Mouse (Mus musculus) bone marrow, adult 2 months (tissue): ENCODE data around the gene Coro1a. TPM values are rescaled to one million over a fixed set of nuclear protein-coding genes. Genes with fewer than 3 reads are reported as not detected.
A peak's percentile ranks its signal among the peaks of the same experiment; 100 is the strongest.

ENCODE experiments used
- H3K27ac ChIP-seq: fragments of 200-500 bp; 2 replicates; pipeline ENCODE4 v1.5.1; 2012; ENCODE audit warnings: low read depth, mild to moderate bottlenecking, control low read depth, inconsistent platforms, low read length; ENCODE audit not compliant: control insufficient read depth, poor library complexity, insufficient read depth
- H3K4me1 ChIP-seq: fragments of 200-500 bp; 2 replicates; pipeline ENCODE4 v1.6.1; 2011; ENCODE audit warnings: low read length; ENCODE audit not compliant: control insufficient read depth, insufficient read depth
- H3K4me3 ChIP-seq: fragments of 200-500 bp; replicated peaks from 2 replicates; pipeline ENCODE3; 2011; ENCODE audit warnings: mild to moderate bottlenecking, low read depth, low read length, control low read depth; ENCODE audit not compliant: control insufficient read depth
- CTCF ChIP-seq: fragments of 200-500 bp; IDR thresholded peaks from 2 replicates; pipeline ENCODE4 v1.5.1; 2011; ENCODE audit warnings: low read length, control low read depth; ENCODE audit not compliant: control insufficient read depth, insufficient read depth
- POLR2A ChIP-seq: fragments of 200-500 bp; IDR thresholded peaks from 2 replicates; pipeline ENCODE4 v1.6.1; 2011; ENCODE audit warnings: low read depth, mild to moderate bottlenecking, control low read depth, low read length, borderline replicate concordance; ENCODE audit not compliant: control insufficient read depth
- WGBS: fragments of 180-500 bp; shearing (Covaris S2); methylation state at CpG from one replicate; pipeline ENCODE4 v1.1.7; 2018; 5-methylcytosine and 5-hydroxymethylcytosine counted together
- polyA plus RNA-seq: library from polyadenylated mRNA; stranded (reverse); fragments of >200 nt; gene quantifications from 2 replicates; pipeline ENCODE4 v1.2.4, GENCODE M21; 2011; ENCODE audit warnings: low replicate concordance; ENCODE audit not compliant: missing spikeins, insufficient read depth, insufficient read length

The Coro1a gene
- polyA plus RNA-seq, 1 experiment, result 776 TPM

GRCm38 (mm10) chr7:126681221-126681620, 26.4 kb downstream of the Coro1a start:
- no peak overlapping the region for H3K4me3 ChIP-seq
- 93% methylated on average over 5 of the region's 5 CpGs for WGBS
- H3K4me1 ChIP-seq, result no peaks in the 10 kb centered on the region
- no peak overlapping the region for H3K27ac ChIP-seq
- TF ChIP-seq CTCF (no peak), POLR2A (no peak)

GRCm38 (mm10) chr7:126679683-126680082, 27.9 kb downstream of the Coro1a start:
- Histone ChIP-seq H3K4me3 (no peak overlapping the region), H3K4me1 (peaks cover 2% of the 10 kb centered on the region; the same call in 1 of the 2 replicates), H3K27ac (no peak overlapping the region)
- TF ChIP-seq POLR2A, result no peak
- TF ChIP-seq CTCF, result no peak
- WGBS, result 71% methylated on average over 5 of the region's 5 CpGs

- no peak for TF ChIP-seq POLR2A
- 84% methylated on average over 8 of the region's 8 CpGs for WGBS
- Histone ChIP-seq H3K4me3 (no peak overlapping the region), H3K4me1 (peaks cover 2% of the 10 kb centered on the region; the same call in 1 of the 2 replicates), H3K27ac (no peak overlapping the region)
Observed at GRCm38 (mm10) chr7:126678545-126679341, 28.8 kb downstream of the Coro1a start.

- no peak overlapping the region for H3K4me3 ChIP-seq
- no peak for TF ChIP-seq POLR2A
- TF ChIP-seq CTCF, result no peak
- H3K27ac ChIP-seq, result no peak overlapping the region
- peaks cover 2% of the 10 kb centered on the region; the same call in 1 of the 2 replicates for H3K4me1 ChIP-seq
- WGBS, result 46% methylated on average over 4 of the region's 4 CpGs
Observed at GRCm38 (mm10) chr7:126676631-126677220, 30.9 kb downstream of the Coro1a start.

GRCm38 (mm10) chr7:126676207-126676606, 31.4 kb downstream of the Coro1a start, which contains the start of gene Sult1a1:
Gene Sult1a1, minus strand, starts transcription at chr7:126676432.
- WGBS, result 69% methylated on average over 1 of the region's 1 CpGs
- no peak within 1 kb of the TSS for H3K4me3 ChIP-seq
- peaks cover 2% of the 10 kb centered on the region; the same call in 1 of the 2 replicates for H3K4me1 ChIP-seq
- H3K27ac ChIP-seq, result no peak within 1 kb of the TSS
- no peak for TF ChIP-seq POLR2A
- TF ChIP-seq CTCF, result no peak

- 80% methylated on average over 8 of the region's 8 CpGs for WGBS
- Histone ChIP-seq H3K4me3 (no peak overlapping the region), H3K27ac (no peak overlapping the region), H3K4me1 (peaks cover 2% of the 10 kb centered on the region; the same call in 1 of the 2 replicates)
- no peak for TF ChIP-seq CTCF
- no peak for TF ChIP-seq POLR2A
Observed at GRCm38 (mm10) chr7:126675104-126675503, 32.5 kb downstream of the Coro1a start.

- WGBS, result 93% methylated on average over 9 of the region's 9 CpGs
Observed at GRCm38 (mm10) chr7:126672111-126672510, 35.5 kb downstream of the Coro1a start.

GRCm38 (mm10) chr7:126670152-126670551, 37.4 kb downstream of the Coro1a start:
- H3K27ac ChIP-seq, result no peak overlapping the region
- peaks cover 7% of the 10 kb centered on the region; the same call in 1 of the 2 replicates for H3K4me1 ChIP-seq
- 73% methylated on average over 3 of the region's 3 CpGs for WGBS
- no peak overlapping the region for H3K4me3 ChIP-seq
- no peak for TF ChIP-seq POLR2A
- no peak for TF ChIP-seq CTCF

More at GRCm38 (mm10) chr7:126672111-126672510, 35.5 kb downstream of the Coro1a start:
- Histone ChIP-seq H3K27ac (no peak overlapping the region), H3K4me1 (peaks cover 9% of the 10 kb centered on the region; the same call in 1 of the 2 replicates), H3K4me3 (no peak overlapping the region)
- no peak for TF ChIP-seq CTCF
- no peak for TF ChIP-seq POLR2A

GRCm38 (mm10) chr7:126668452-126668851, 39.1 kb downstream of the Coro1a start:
- Histone ChIP-seq H3K27ac (peak overlapping the region; percentile 43; the same call in 1 of the 2 replicates), H3K4me3 (no peak overlapping the region), H3K4me1 (peaks cover 8% of the 10 kb centered on the region; the same call in 1 of the 2 replicates)
- 26% methylated on average over 5 of the region's 5 CpGs for WGBS
- TF ChIP-seq CTCF (no peak), POLR2A (no peak)
